Mouse (Mus musculus): ENCODE results near the gene Prkn. TPM values are rescaled to one million over a fixed set of nuclear protein-coding genes. Genes with fewer than 3 reads are reported as not detected.

Gene Prkn
- total and polyA plus RNA-seq, 3 experiments, result 0.39 to 0.50 TPM; not detected in 1

DNA sequence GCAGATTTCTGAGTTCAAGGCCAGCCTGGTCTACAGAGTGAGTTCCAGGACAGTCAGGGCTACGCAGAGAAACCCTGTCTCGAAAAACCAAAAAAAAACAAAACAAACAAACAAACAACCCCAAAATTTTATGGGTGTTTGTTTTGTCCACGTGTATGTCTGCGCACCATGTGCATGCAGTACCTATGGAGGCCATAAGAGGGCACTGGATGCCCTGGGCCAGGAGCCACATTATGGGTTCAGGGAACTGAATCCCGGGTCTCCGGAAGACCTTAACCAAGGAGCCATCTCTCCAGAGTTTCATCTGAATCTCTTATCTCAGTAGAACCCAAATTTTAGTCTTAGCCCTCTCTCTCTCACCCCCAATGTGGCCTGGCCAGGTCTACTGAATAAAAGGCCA lies 1263.6 kb downstream of the Prkn start:
- no peaks in the 10 kb centered on the region for H3K27me3 ChIP-seq (ENCODE audit: control insufficient read depth in 1 of 2, insufficient read depth in 2 of 2, low read length in 2 of 2)
- no peak overlapping the region for H3K27ac ChIP-seq (ENCODE audit: control insufficient read depth, low read depth, low read length)
- no peaks in the 10 kb centered on the region for H3K36me3 ChIP-seq (ENCODE audit: control insufficient read depth in 1 of 2, insufficient read depth in 2 of 2, low read length in 2 of 2)
- no peaks in the 10 kb centered on the region for H3K9me3 ChIP-seq (replicated peaks; ENCODE audit: insufficient read depth, low read length)
- no peaks in the 10 kb centered on the region for H3K4me1 ChIP-seq (ENCODE audit: control insufficient read depth in 1 of 2, insufficient read depth in 2 of 2, low read length in 2 of 2)
- DNase-seq (ENCODE audit: low read depth, low spot score), result no peak
- no peak overlapping the region for H3K9ac ChIP-seq (ENCODE audit: control insufficient read depth, low read depth, low read length, poor library complexity, severe bottlenecking)
- H3K79me2 ChIP-seq (ENCODE audit: control insufficient read depth, insufficient read depth, low read length, poor library complexity), result no peaks in the 10 kb centered on the region
- H3K4me3 ChIP-seq (ENCODE audit: control insufficient read depth in 1 of 2, insufficient read depth in 1 of 2, low read depth in 2 of 2, low read length in 2 of 2), result no peak overlapping the region
- no peak for TF ChIP-seq MAFK (IDR thresholded peaks at IDR 0.05; ENCODE audit: borderline replicate concordance, low read depth, low read length)
- TF ChIP-seq ELF1 (IDR thresholded peaks at IDR 0.05; ENCODE audit: low read depth, low read length), result no peak
- no peak for TF ChIP-seq USF1 (IDR thresholded peaks at IDR 0.05; ENCODE audit: low read depth, low read length)
- no peak for TF ChIP-seq SIN3A (IDR thresholded peaks at IDR 0.05; ENCODE audit: low read length)
- TF ChIP-seq SMC3 (IDR thresholded peaks at IDR 0.05; ENCODE audit: low read depth, low read length), result peak; percentile 40
- TF ChIP-seq E2F4 (IDR thresholded peaks at IDR 0.05; ENCODE audit: borderline replicate concordance, low read depth, low read length), result no peak
- TF ChIP-seq RCOR1 (IDR thresholded peaks at IDR 0.05; ENCODE audit: low read depth, low read length), result no peak
- no peak for TF ChIP-seq UBTF (IDR thresholded peaks at IDR 0.05; ENCODE audit: borderline replicate concordance, insufficient read depth, low read depth, low read length)
- peak; percentile 20 for TF ChIP-seq RAD21 (IDR thresholded peaks at IDR 0.05; ENCODE audit: low read depth, low read length)
- TF ChIP-seq POLR2AphosphoS2 (IDR thresholded peaks at IDR 0.05; ENCODE audit: low read length), result no peak
- peak in 2 of 3 experiments; percentile 9 to 34; a peak in 2 of 6 replicates for TF ChIP-seq CTCF (IDR thresholded peaks at IDR 0.05 in 2 of 3, conservative IDR thresholded peaks at IDR 0.05 in 1 of 3; ENCODE audit: control insufficient read depth in 1 of 3, insufficient read depth in 1 of 3, low read depth in 2 of 3, low read length in 3 of 3, poor library complexity in 1 of 3, severe bottlenecking in 1 of 3)

DNA sequence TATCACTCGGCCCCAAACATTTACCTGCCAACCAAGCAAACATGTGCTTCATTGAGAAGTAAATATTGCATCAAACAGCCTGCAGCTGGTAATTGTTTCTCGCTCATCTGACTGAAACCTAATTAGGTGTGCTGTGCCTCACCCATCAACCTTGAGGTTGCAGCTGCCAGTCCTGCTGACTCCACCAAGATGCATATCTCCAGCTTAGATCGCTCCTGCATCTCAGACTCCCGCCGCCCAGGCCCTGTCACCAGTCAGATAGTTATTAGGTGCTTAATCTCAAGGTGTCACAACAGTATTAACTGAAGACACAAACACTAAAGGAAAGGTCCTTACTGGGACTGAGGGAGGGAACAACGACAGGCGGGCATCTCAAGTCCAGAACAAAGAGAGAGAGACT lies 1264.1 kb downstream of the Prkn start:
- Histone ChIP-seq H3K27ac (ENCODE audit: control insufficient read depth, low read depth, low read length) (no peak overlapping the region), H3K27me3 (ENCODE audit: control insufficient read depth in 1 of 2, insufficient read depth in 2 of 2, low read length in 2 of 2) (no peaks in the 10 kb centered on the region), H3K9me3 (replicated peaks; ENCODE audit: insufficient read depth, low read length) (no peaks in the 10 kb centered on the region), H3K9ac (ENCODE audit: control insufficient read depth, low read depth, low read length, poor library complexity, severe bottlenecking) (no peak overlapping the region), H3K4me3 (ENCODE audit: control insufficient read depth in 1 of 2, insufficient read depth in 1 of 2, low read depth in 2 of 2, low read length in 2 of 2) (no peak overlapping the region), H3K4me1 (ENCODE audit: control insufficient read depth in 1 of 2, insufficient read depth in 2 of 2, low read length in 2 of 2) (no peaks in the 10 kb centered on the region), H3K36me3 (ENCODE audit: control insufficient read depth in 1 of 2, insufficient read depth in 2 of 2, low read length in 2 of 2) (no peaks in the 10 kb centered on the region), H3K79me2 (ENCODE audit: control insufficient read depth, insufficient read depth, low read length, poor library complexity) (no peaks in the 10 kb centered on the region)
- TF ChIP-seq UBTF (IDR thresholded peaks at IDR 0.05; ENCODE audit: borderline replicate concordance, insufficient read depth, low read depth, low read length), result no peak
- TF ChIP-seq USF1 (IDR thresholded peaks at IDR 0.05; ENCODE audit: low read depth, low read length), result no peak
- TF ChIP-seq RCOR1 (IDR thresholded peaks at IDR 0.05; ENCODE audit: low read depth, low read length), result no peak
- no peak for TF ChIP-seq MEF2A (IDR thresholded peaks at IDR 0.05; ENCODE audit: extremely low read depth, insufficient replicate concordance, low read depth, low read length, poor library complexity, severe bottlenecking)
- TF ChIP-seq RAD21 (IDR thresholded peaks at IDR 0.05; ENCODE audit: low read depth, low read length), result no peak
- TF ChIP-seq GABPA (IDR thresholded peaks at IDR 0.05; ENCODE audit: low read depth, low read length), result no peak
- no peak for TF ChIP-seq HCFC1 (IDR thresholded peaks at IDR 0.05; ENCODE audit: low read depth, low read length)
- TF ChIP-seq NELFE (IDR thresholded peaks at IDR 0.05; ENCODE audit: low read depth, low read length), result no peak
- no peak for TF ChIP-seq BHLHE40 (IDR thresholded peaks at IDR 0.05; ENCODE audit: borderline replicate concordance, low read depth, low read length)
- no peak for TF ChIP-seq CHD2 (IDR thresholded peaks at IDR 0.05; ENCODE audit: low read length)
- TF ChIP-seq ETS1 (IDR thresholded peaks at IDR 0.05; ENCODE audit: low read depth, low read length), result no peak
- TF ChIP-seq ZNF384 (IDR thresholded peaks at IDR 0.05; ENCODE audit: low read depth, low read length), result no peak
- no peak for TF ChIP-seq POLR2AphosphoS2 (IDR thresholded peaks at IDR 0.05; ENCODE audit: low read length)
- TF ChIP-seq MAX (IDR thresholded peaks at IDR 0.05; ENCODE audit: low read length), result no peak
- no peak for TF ChIP-seq ELF1 (IDR thresholded peaks at IDR 0.05; ENCODE audit: low read depth, low read length)
- no peak for TF ChIP-seq TCF12 (IDR thresholded peaks at IDR 0.05; ENCODE audit: low read depth, low read length)
- no peak for TF ChIP-seq KAT2A (conservative IDR thresholded peaks at IDR 0.05; ENCODE audit: low read depth, low read length)
- no peak for TF ChIP-seq ZMIZ1 (IDR thresholded peaks at IDR 0.05; ENCODE audit: low read depth, low read length)
- DNase-seq (ENCODE audit: low read depth, low spot score), result no peak

All from MEL (cell line).